Mouse (Mus musculus): ENCODE data around the gene Treml2. TPM values are rescaled to one million over a fixed set of nuclear protein-coding genes. Genes with fewer than 3 reads are reported as not detected.
A peak's percentile ranks its signal among the peaks of the same experiment; 100 is the strongest.

Gene Treml2
- polyA plus RNA-seq, 1 experiment from 2014 or later: 0.17 TPM

GRCm38 (mm10) chr17:48266610-48267304 is 32.5 kb upstream of the Treml2 start:
- no peak overlapping the region for H3K4me2 ChIP-seq (replicated peaks; ENCODE audit: low read depth, low read length)
- H3K36me3 ChIP-seq (ENCODE audit: control insufficient read depth, insufficient read depth, low read length): no peaks in the 10 kb centered on the region
- H3K4me3 ChIP-seq (ENCODE audit: low read depth, low read length): no peak overlapping the region
- H3K27ac ChIP-seq (ENCODE audit: low read length): no peak overlapping the region
- no peaks in the 10 kb centered on the region for H3K4me1 ChIP-seq (ENCODE audit: control insufficient read depth, insufficient read depth, low read length)
- ATAC-seq (ENCODE audit: insufficient number of reproducible peaks, insufficient read depth, low FRiP score, low read depth): no peak
- WGBS: 22% methylated on average over 2 of the region's 2 CpGs
- no peaks in the 10 kb centered on the region for H3K27me3 ChIP-seq (ENCODE audit: control insufficient read depth, insufficient read depth, low read length)
- H3K9me3 ChIP-seq (ENCODE audit: control insufficient read depth, low read depth, low read length): no peaks in the 10 kb centered on the region
- H3K9ac ChIP-seq (replicated peaks; ENCODE audit: low read depth, low read length): no peak overlapping the region

GRCm38 (mm10) chr17:48267591-48267990 is 31.7 kb upstream of the Treml2 start:
- ATAC-seq (ENCODE audit: insufficient number of reproducible peaks, insufficient read depth, low FRiP score, low read depth): no peak
- H3K4me2 ChIP-seq (replicated peaks; ENCODE audit: low read depth, low read length): no peak overlapping the region
- WGBS: 93% methylated on average over 1 of the region's 1 CpGs

GRCm38 (mm10) chr17:48268276-48268675 is 31.0 kb upstream of the Treml2 start:
- Histone ChIP-seq H3K27ac (ENCODE audit: low read length) (no peak overlapping the region), H3K27me3 (ENCODE audit: control insufficient read depth, insufficient read depth, low read length) (no peaks in the 10 kb centered on the region), H3K9me3 (ENCODE audit: control insufficient read depth, low read depth, low read length) (no peaks in the 10 kb centered on the region), H3K9ac (replicated peaks; ENCODE audit: low read depth, low read length) (no peak overlapping the region), H3K4me3 (ENCODE audit: low read depth, low read length) (no peak overlapping the region), H3K4me1 (ENCODE audit: control insufficient read depth, insufficient read depth, low read length) (no peaks in the 10 kb centered on the region), H3K4me2 (replicated peaks; ENCODE audit: low read depth, low read length) (no peak overlapping the region), H3K36me3 (ENCODE audit: control insufficient read depth, insufficient read depth, low read length) (no peaks in the 10 kb centered on the region)
- ATAC-seq (ENCODE audit: insufficient number of reproducible peaks, insufficient read depth, low FRiP score, low read depth): no peak

More at GRCm38 (mm10) chr17:48267591-48267990, 31.7 kb upstream of the Treml2 start:
- no peak overlapping the region for H3K27ac ChIP-seq (ENCODE audit: low read length)
- H3K27me3 ChIP-seq (ENCODE audit: control insufficient read depth, insufficient read depth, low read length): no peaks in the 10 kb centered on the region
- no peaks in the 10 kb centered on the region for H3K4me1 ChIP-seq (ENCODE audit: control insufficient read depth, insufficient read depth, low read length)
- H3K9me3 ChIP-seq (ENCODE audit: control insufficient read depth, low read depth, low read length): no peaks in the 10 kb centered on the region
- no peaks in the 10 kb centered on the region for H3K36me3 ChIP-seq (ENCODE audit: control insufficient read depth, insufficient read depth, low read length)
- H3K4me3 ChIP-seq (ENCODE audit: low read depth, low read length): no peak overlapping the region
- H3K9ac ChIP-seq (replicated peaks; ENCODE audit: low read depth, low read length): no peak overlapping the region

- Histone ChIP-seq H3K27me3 (ENCODE audit: control insufficient read depth, insufficient read depth, low read length) (no peaks in the 10 kb centered on the region), H3K27ac (ENCODE audit: low read length) (no peak overlapping the region), H3K4me3 (ENCODE audit: low read depth, low read length) (no peak overlapping the region), H3K36me3 (ENCODE audit: control insufficient read depth, insufficient read depth, low read length) (no peaks in the 10 kb centered on the region), H3K9me3 (ENCODE audit: control insufficient read depth, low read depth, low read length) (no peaks in the 10 kb centered on the region), H3K4me1 (ENCODE audit: control insufficient read depth, insufficient read depth, low read length) (no peaks in the 10 kb centered on the region), H3K9ac (replicated peaks; ENCODE audit: low read depth, low read length) (no peak overlapping the region), H3K4me2 (replicated peaks; ENCODE audit: low read depth, low read length) (no peak overlapping the region)
- no peak for ATAC-seq (ENCODE audit: insufficient number of reproducible peaks, insufficient read depth, low FRiP score, low read depth)
- WGBS: 76% methylated on average over 4 of the region's 4 CpGs
These were observed 29.5 kb upstream of the Treml2 start for GRCm38 (mm10) chr17:48269833-48270232.

- H3K9me3 ChIP-seq (ENCODE audit: control insufficient read depth, low read depth, low read length): no peaks in the 10 kb centered on the region
- H3K36me3 ChIP-seq (ENCODE audit: control insufficient read depth, insufficient read depth, low read length): no peaks in the 10 kb centered on the region
- no peaks in the 10 kb centered on the region for H3K4me1 ChIP-seq (ENCODE audit: control insufficient read depth, insufficient read depth, low read length)
- no peak overlapping the region for H3K27ac ChIP-seq (ENCODE audit: low read length)
- ATAC-seq (ENCODE audit: insufficient number of reproducible peaks, insufficient read depth, low FRiP score, low read depth): peak; percentile 56; the same call in 1 of the 2 replicates
- H3K9ac ChIP-seq (replicated peaks; ENCODE audit: low read depth, low read length): no peak overlapping the region
- WGBS: 62% methylated on average over 5 of the region's 5 CpGs
- no peaks in the 10 kb centered on the region for H3K27me3 ChIP-seq (ENCODE audit: control insufficient read depth, insufficient read depth, low read length)
- no peak overlapping the region for H3K4me2 ChIP-seq (replicated peaks; ENCODE audit: low read depth, low read length)
- H3K4me3 ChIP-seq (ENCODE audit: low read depth, low read length): no peak overlapping the region
These were observed 27.1 kb upstream of the Treml2 start for GRCm38 (mm10) chr17:48272158-48272557.

- Histone ChIP-seq H3K9me3 (ENCODE audit: control insufficient read depth, low read depth, low read length) (no peaks in the 10 kb centered on the region), H3K27ac (ENCODE audit: low read length) (no peak overlapping the region), H3K4me3 (ENCODE audit: low read depth, low read length) (no peak overlapping the region), H3K36me3 (ENCODE audit: control insufficient read depth, insufficient read depth, low read length) (no peaks in the 10 kb centered on the region), H3K4me1 (ENCODE audit: control insufficient read depth, insufficient read depth, low read length) (no peaks in the 10 kb centered on the region), H3K4me2 (replicated peaks; ENCODE audit: low read depth, low read length) (no peak overlapping the region), H3K27me3 (ENCODE audit: control insufficient read depth, insufficient read depth, low read length) (no peaks in the 10 kb centered on the region), H3K9ac (replicated peaks; ENCODE audit: low read depth, low read length) (no peak overlapping the region)
- no peak for ATAC-seq (ENCODE audit: insufficient number of reproducible peaks, insufficient read depth, low FRiP score, low read depth)
- WGBS: 83% methylated on average over 4 of the region's 4 CpGs
These were observed 26.7 kb upstream of the Treml2 start for GRCm38 (mm10) chr17:48272598-48272997.

GRCm38 (mm10) chr17:48274098-48274497 is 25.2 kb upstream of the Treml2 start:
- Histone ChIP-seq H3K9ac (replicated peaks; ENCODE audit: low read depth, low read length) (no peak overlapping the region), H3K27me3 (ENCODE audit: control insufficient read depth, insufficient read depth, low read length) (no peaks in the 10 kb centered on the region), H3K9me3 (ENCODE audit: control insufficient read depth, low read depth, low read length) (no peaks in the 10 kb centered on the region), H3K4me1 (ENCODE audit: control insufficient read depth, insufficient read depth, low read length) (no peaks in the 10 kb centered on the region), H3K27ac (ENCODE audit: low read length) (no peak overlapping the region), H3K36me3 (ENCODE audit: control insufficient read depth, insufficient read depth, low read length) (no peaks in the 10 kb centered on the region), H3K4me3 (ENCODE audit: low read depth, low read length) (no peak overlapping the region), H3K4me2 (replicated peaks; ENCODE audit: low read depth, low read length) (no peak overlapping the region)
- ATAC-seq (ENCODE audit: insufficient number of reproducible peaks, insufficient read depth, low FRiP score, low read depth): no peak
- WGBS: 79% methylated on average over 4 of the region's 4 CpGs

- 43% methylated on average over 6 of the region's 6 CpGs for WGBS
- Histone ChIP-seq H3K4me2 (replicated peaks; ENCODE audit: low read depth, low read length) (no peak overlapping the region), H3K4me3 (ENCODE audit: low read depth, low read length) (no peak overlapping the region), H3K27me3 (ENCODE audit: control insufficient read depth, insufficient read depth, low read length) (no peaks in the 10 kb centered on the region), H3K27ac (ENCODE audit: low read length) (no peak overlapping the region), H3K9me3 (ENCODE audit: control insufficient read depth, low read depth, low read length) (no peaks in the 10 kb centered on the region), H3K4me1 (ENCODE audit: control insufficient read depth, insufficient read depth, low read length) (no peaks in the 10 kb centered on the region), H3K9ac (replicated peaks; ENCODE audit: low read depth, low read length) (no peak overlapping the region), H3K36me3 (ENCODE audit: control insufficient read depth, insufficient read depth, low read length) (no peaks in the 10 kb centered on the region)
- no peak for ATAC-seq (ENCODE audit: insufficient number of reproducible peaks, insufficient read depth, low FRiP score, low read depth)
These were observed 24.4 kb upstream of the Treml2 start for GRCm38 (mm10) chr17:48274885-48275284.

- no peak overlapping the region for H3K9ac ChIP-seq (replicated peaks; ENCODE audit: low read depth, low read length)
- no peaks in the 10 kb centered on the region for H3K4me1 ChIP-seq (ENCODE audit: control insufficient read depth, insufficient read depth, low read length)
- no peak for ATAC-seq (ENCODE audit: insufficient number of reproducible peaks, insufficient read depth, low FRiP score, low read depth)
- no peaks in the 10 kb centered on the region for H3K9me3 ChIP-seq (ENCODE audit: control insufficient read depth, low read depth, low read length)
- 64% methylated on average over 7 of the region's 7 CpGs for WGBS
- no peak overlapping the region for H3K27ac ChIP-seq (ENCODE audit: low read length)
- no peaks in the 10 kb centered on the region for H3K27me3 ChIP-seq (ENCODE audit: control insufficient read depth, insufficient read depth, low read length)
- H3K36me3 ChIP-seq (ENCODE audit: control insufficient read depth, insufficient read depth, low read length): no peaks in the 10 kb centered on the region
- H3K4me3 ChIP-seq (ENCODE audit: low read depth, low read length): no peak overlapping the region
- no peak overlapping the region for H3K4me2 ChIP-seq (replicated peaks; ENCODE audit: low read depth, low read length)
These were observed 23.6 kb upstream of the Treml2 start for GRCm38 (mm10) chr17:48275736-48276135.
